Mouse (Mus musculus) left cerebral cortex, postnatal 4 days (tissue): ENCODE data around the gene Decr2. TPM values are rescaled to one million over a fixed set of nuclear protein-coding genes. Genes with fewer than 3 reads are reported as not detected.

Source experiments
- total RNA-seq, 2 experiments: library from RNA; stranded (reverse); gene quantifications; 2 replicates each; pipeline ENCODE4 v1.2.3; 2021

Decr2 gene
- total RNA-seq, 2 experiments from 2014 or later: 21.7 to 24.3 TPM

Other genes with a start within 250 kb of the Decr2 start
- gene Gm20683, start 248.6 kb downstream of the Decr2 start, total RNA-seq: 10 to 100 TPM; 22.7 to 26.6 TPM
- 10 to 100 TPM; 58.5 to 65.2 TPM for gene Rhot2, start 245.5 kb downstream of the Decr2 start, total RNA-seq
- 10 to 100 TPM; 37.4 to 39.4 TPM for gene Wdr90, start 228.8 kb downstream of the Decr2 start, total RNA-seq
- gene Mcrip2, start 221.6 kb downstream of the Decr2 start, total RNA-seq: 10 to 100 TPM; 16.7 to 18.3 TPM
- 10 to 100 TPM; 24.1 to 25.8 TPM for gene Mettl26, start 215.3 kb downstream of the Decr2 start, total RNA-seq
- 1 to 10 TPM; 1.3 to 2.2 TPM for gene Wfikkn1, start 209.5 kb downstream of the Decr2 start, total RNA-seq
- 10 to 100 TPM; 47.0 to 47.2 TPM for gene Rab40c, start 170.6 kb downstream of the Decr2 start, total RNA-seq
- gene Pigq, start 145.4 kb downstream of the Decr2 start, total RNA-seq: 100 to 1,000 TPM in 1 of 2 experiments, 10 to 100 TPM in 1; 87.1 to 104 TPM
- gene Nhlrc4, start 145.4 kb downstream of the Decr2 start, total RNA-seq: not detected
- gene A930017K11Rik, start 137.8 kb downstream of the Decr2 start, total RNA-seq: not detected
- gene Capn15, start 104.5 kb downstream of the Decr2 start, total RNA-seq: 10 to 100 TPM; 42.2 to 45.9 TPM
- 10 to 100 TPM; 79.6 to 82.5 TPM for gene Rab11fip3, start 20.8 kb downstream of the Decr2 start, total RNA-seq
- gene Nme4, start 5.3 kb upstream of the Decr2 start, total RNA-seq: 1 to 10 TPM; 8.9 to 9.6 TPM
- 1 to 10 TPM; 7.0 to 7.7 TPM for gene Tmem8, start 23.0 kb upstream of the Decr2 start, total RNA-seq
- 10 to 100 TPM; 74.2 to 80.5 TPM for gene Mrpl28, start 33.2 kb upstream of the Decr2 start, total RNA-seq
- gene Axin1, start 48.4 kb upstream of the Decr2 start, total RNA-seq: 10 to 100 TPM; 37.5 to 37.8 TPM
- under 1 TPM; 0.40 to 0.80 TPM for gene Pdia2, start 108.8 kb upstream of the Decr2 start, total RNA-seq
- gene Rgs11, start 112.6 kb upstream of the Decr2 start, total RNA-seq: 10 to 100 TPM; 46.8 to 48.6 TPM
- 100 to 1,000 TPM; 165 to 166 TPM for gene Arhgdig, start 117.4 kb upstream of the Decr2 start, total RNA-seq
- gene Fam234a, start 153.9 kb upstream of the Decr2 start, total RNA-seq: 10 to 100 TPM; 25.3 to 29.9 TPM
- gene Luc7l, start 162.6 kb upstream of the Decr2 start, total RNA-seq: 100 to 1,000 TPM; 106 to 112 TPM